Mouse (Mus musculus) E14TG2a.4 (cell line): ENCODE data around the gene Ubald2.

Experiments used
- CTCF ChIP-seq: conservative IDR thresholded peaks from 2 replicates; pipeline ENCODE4 v1.5.1; 2014; ENCODE audit warnings: low read length
- NANOG ChIP-seq: IDR thresholded peaks from 2 replicates; pipeline ENCODE4 v1.6.1; 2014; ENCODE audit warnings: borderline replicate concordance, low read length, mixed read lengths
- POU5F1 ChIP-seq: IDR thresholded peaks from 2 replicates; pipeline ENCODE4 v1.6.1; 2014; ENCODE audit warnings: low read length, borderline replicate concordance

GRCm38 (mm10) chr11:116479832-116480231, 45.9 kb downstream of the Ubald2 start:
- TF ChIP-seq CTCF (no peak), NANOG (no peak), POU5F1 (no peak)
